Mouse (Mus musculus) liver, postnatal 0 days (tissue): Measurements from ENCODE around the gene Rassf8. TPM values are rescaled to one million over a fixed set of nuclear protein-coding genes. Genes with fewer than 3 reads are reported as not detected.
A peak's percentile ranks its signal among the peaks of the same experiment; 100 is the strongest.

Source experiments
- ATAC-seq: fragments of 200-750 bp; cut with Nextera tagmentation; 2 replicates; pipeline ENCODE4 v1.8.0; 2017; ENCODE audit warnings: mild to moderate bottlenecking, moderate library complexity
- DNase-seq: peaks from one replicate; pipeline ENCODE4 v3.0.0-alpha.2; 2016
- H3K27ac ChIP-seq: fragments of 300-500 bp; sonication (generic); 2 replicates; pipeline ENCODE4 v1.5.1; 2014; ENCODE audit warnings: antibody characterized with exemption, moderate library complexity, mild to moderate bottlenecking, low read depth
- H3K27me3 ChIP-seq: fragments of 300-500 bp; sonication (generic); 2 replicates; pipeline ENCODE4 v1.6.1; 2014; ENCODE audit warnings: low read length, control low read depth, mixed read lengths; ENCODE audit not compliant: insufficient read depth
- H3K36me3 ChIP-seq: fragments of 300-500 bp; sonication (generic); replicated peaks from 2 replicates; pipeline ENCODE4 v1.6.1; 2014; ENCODE audit warnings: mild to moderate bottlenecking, control low read depth, low read length, moderate library complexity, mixed read lengths; ENCODE audit not compliant: insufficient read depth
- H3K4me1 ChIP-seq: fragments of 300-500 bp; sonication (generic); 2 replicates; pipeline ENCODE4 v1.6.1; 2014; ENCODE audit warnings: antibody characterized with exemption, mild to moderate bottlenecking, control low read depth; ENCODE audit not compliant: insufficient read depth
- H3K4me2 ChIP-seq: fragments of 300-500 bp; sonication (generic); 2 replicates; pipeline ENCODE4 v1.6.1; 2014; ENCODE audit warnings: low read depth, mild to moderate bottlenecking, low read length, moderate library complexity, mixed read lengths
- H3K4me3 ChIP-seq: fragments of 300-500 bp; sonication (generic); 2 replicates; pipeline ENCODE4 v1.5.1; 2014; ENCODE audit warnings: low read depth, low read length
- H3K9ac ChIP-seq: fragments of 300-500 bp; sonication (generic); replicated peaks from 2 replicates; pipeline ENCODE4 v1.6.1; 2014; ENCODE audit warnings: mild to moderate bottlenecking, moderate library complexity
- H3K9me3 ChIP-seq: fragments of 300-500 bp; sonication (generic); 2 replicates; pipeline ENCODE4 v1.6.1; 2016; ENCODE audit warnings: mild to moderate bottlenecking, control low read depth, low read length, mixed read lengths
- CTCF ChIP-seq: sonication (generic); IDR thresholded peaks from 2 replicates; pipeline ENCODE4 v1.5.1; 2016; ENCODE audit warnings: antibody characterized with exemption, low read depth
- EP300 ChIP-seq: IDR thresholded peaks from 2 replicates; pipeline ENCODE4 v1.6.1; 2016; ENCODE audit warnings: antibody characterized with exemption, low read depth, mild to moderate bottlenecking
- WGBS: fragments of 180-500 bp; shearing (Covaris S2); extraction: QIAGEN DNeasy Blood & Tissue Kit; methylation state at CpG from one replicate; pipeline ENCODE4 v1.1.7; 2014; ENCODE audit not compliant: insufficient replicate concordance; 5-methylcytosine and 5-hydroxymethylcytosine counted together
- polyA plus RNA-seq: library from polyadenylated mRNA; unstranded; fragments of >200 nt; fragmentation: Nextera tagmentation; extraction: Ambion mirVana; gene quantifications from 2 replicates; pipeline ENCODE4 v1.2.1, GENCODE M21; 2015

Rassf8 gene
- polyA plus RNA-seq, 1 experiment from 2014 or later = 4.9 TPM

GRCm38 (mm10) chr6:145746921-145747670 lies 548 bp downstream of the Rassf8 start:
- H3K27me3 ChIP-seq = peaks cover 5% of the 10 kb centered on the region
- WGBS = 2% methylated on average over 47 of the region's 55 CpGs
- peak overlapping the region; percentile 75 for H3K4me3 ChIP-seq
- peak overlapping the region; percentile 78 for H3K9ac ChIP-seq
- H3K4me1 ChIP-seq = no peaks in the 10 kb centered on the region
- peak overlapping the region; percentile 85 for H3K27ac ChIP-seq
- H3K9me3 ChIP-seq = no peaks in the 10 kb centered on the region
- peak; percentile 6; the same call in 1 of the 2 replicates for ATAC-seq
- H3K4me2 ChIP-seq = peak overlapping the region; percentile 80
- DNase-seq = peak; percentile 49
- TF ChIP-seq CTCF (no peak), EP300 (no peak)
- H3K36me3 ChIP-seq = no peaks in the 10 kb centered on the region; the same call in 1 of the 2 replicates

- ATAC-seq (no peak), DNase-seq (no peak)
- no peaks in the 10 kb centered on the region; the same call in 1 of the 2 replicates for H3K36me3 ChIP-seq
- no peak for TF ChIP-seq EP300
- TF ChIP-seq CTCF = peak; percentile 45
- WGBS = 12% methylated on average over 16 of the region's 16 CpGs
- no peaks in the 10 kb centered on the region for H3K9me3 ChIP-seq
- H3K9ac ChIP-seq = peak overlapping the region; percentile 78
- H3K27ac ChIP-seq = peak overlapping the region; percentile 85
- peaks cover 5% of the 10 kb centered on the region for H3K27me3 ChIP-seq
- peak overlapping the region; percentile 75 for H3K4me3 ChIP-seq
- peak overlapping the region; percentile 80 for H3K4me2 ChIP-seq
- H3K4me1 ChIP-seq = peaks cover 3% of the 10 kb centered on the region; the same call in 1 of the 2 replicates
These were observed 1.4 kb downstream of the Rassf8 start for GRCm38 (mm10) chr6:145747671-145748640.

- Histone ChIP-seq H3K9ac (no peak overlapping the region), H3K4me2 (no peak overlapping the region), H3K4me1 (peaks cover 6% of the 10 kb centered on the region; the same call in 1 of the 2 replicates), H3K36me3 (no peaks in the 10 kb centered on the region; the same call in 1 of the 2 replicates), H3K27me3 (peaks cover 5% of the 10 kb centered on the region), H3K9me3 (no peaks in the 10 kb centered on the region), H3K4me3 (no peak overlapping the region), H3K27ac (no peak overlapping the region)
- ATAC-seq (no peak), DNase-seq (no peak)
- TF ChIP-seq EP300 = no peak
- peak; percentile 11; the same call in 1 of the 2 replicates for TF ChIP-seq CTCF
- WGBS = 55% methylated on average over 3 of the region's 3 CpGs
These were observed 3.8 kb downstream of the Rassf8 start for GRCm38 (mm10) chr6:145750394-145750793.

GRCm38 (mm10) chr6:145753296-145753695 lies 6.7 kb downstream of the Rassf8 start:
- Histone ChIP-seq H3K9me3 (no peaks in the 10 kb centered on the region), H3K4me3 (no peak overlapping the region), H3K4me1 (peaks cover 18% of the 10 kb centered on the region), H3K9ac (no peak overlapping the region), H3K36me3 (no peaks in the 10 kb centered on the region; the same call in 1 of the 2 replicates), H3K4me2 (no peak overlapping the region), H3K27ac (no peak overlapping the region), H3K27me3 (no peaks in the 10 kb centered on the region)
- ATAC-seq (no peak), DNase-seq (no peak)
- 80% methylated on average over 6 of the region's 6 CpGs for WGBS
- TF ChIP-seq CTCF = no peak
- TF ChIP-seq EP300 = no peak

GRCm38 (mm10) chr6:145754416-145754815 lies 7.9 kb downstream of the Rassf8 start:
- Histone ChIP-seq H3K36me3 (no peaks in the 10 kb centered on the region; the same call in 1 of the 2 replicates), H3K9me3 (no peaks in the 10 kb centered on the region), H3K4me3 (no peak overlapping the region), H3K4me1 (peaks cover 24% of the 10 kb centered on the region), H3K27me3 (no peaks in the 10 kb centered on the region), H3K27ac (no peak overlapping the region), H3K4me2 (no peak overlapping the region), H3K9ac (no peak overlapping the region)
- TF ChIP-seq CTCF = no peak
- TF ChIP-seq EP300 = no peak
- no peak for DNase-seq
- ATAC-seq = no peak
- 72% methylated on average over 6 of the region's 6 CpGs for WGBS
